Mouse (Mus musculus) midbrain, embryonic 16.5 days (tissue): ENCODE data around the gene Rab11fip3. TPM values are rescaled to one million over a fixed set of nuclear protein-coding genes. Genes with fewer than 3 reads are reported as not detected.

Experiments used
- ATAC-seq: fragments of 200-750 bp; cut with Nextera tagmentation; 2 replicates; pipeline ENCODE4 v1.8.0; 2017; ENCODE audit warnings: moderate TSS enrichment
- H3K27ac ChIP-seq: fragments of 300-500 bp; sonication (generic); 2 replicates; pipeline ENCODE4 v1.5.1; 2014; ENCODE audit warnings: mild to moderate bottlenecking, low read length, mixed read lengths
- H3K27me3 ChIP-seq: fragments of 300-500 bp; sonication (generic); 2 replicates; pipeline ENCODE4 v1.6.1; 2014; ENCODE audit warnings: low read depth, low read length, mixed read lengths; ENCODE audit not compliant: control insufficient read depth, insufficient read depth
- H3K36me3 ChIP-seq: fragments of 300-500 bp; sonication (generic); 2 replicates; pipeline ENCODE4 v1.6.1; 2014; ENCODE audit warnings: mild to moderate bottlenecking, low read length, moderate library complexity, mixed read lengths; ENCODE audit not compliant: control insufficient read depth, insufficient read depth
- H3K4me1 ChIP-seq: fragments of 300-500 bp; sonication (generic); 2 replicates; pipeline ENCODE4 v1.6.1; 2014; ENCODE audit warnings: mild to moderate bottlenecking, low read length, mixed read lengths; ENCODE audit not compliant: control insufficient read depth, insufficient read depth
- H3K4me2 ChIP-seq: fragments of 300-500 bp; sonication (generic); 2 replicates; pipeline ENCODE4 v1.6.1; 2014; ENCODE audit warnings: mild to moderate bottlenecking, low read length, mixed read lengths
- H3K4me3 ChIP-seq: fragments of 300-500 bp; sonication (generic); 2 replicates; pipeline ENCODE4 v1.5.1; 2014; ENCODE audit warnings: low read depth, mild to moderate bottlenecking, low read length, moderate library complexity, mixed read lengths
- H3K9ac ChIP-seq: fragments of 300-500 bp; sonication (generic); 2 replicates; pipeline ENCODE4 v1.6.1; 2014; ENCODE audit warnings: low read depth, low read length, mixed read lengths
- H3K9me3 ChIP-seq: fragments of 300-500 bp; sonication (generic); replicated peaks from 2 replicates; pipeline ENCODE4 v1.6.1; 2014; ENCODE audit warnings: mild to moderate bottlenecking, low read length, mixed read lengths; ENCODE audit not compliant: control insufficient read depth, poor library complexity, severe bottlenecking
- WGBS: fragments of 180-500 bp; shearing (Covaris S2); extraction: QIAGEN DNeasy Blood & Tissue Kit; methylation state at CpG from one replicate; pipeline ENCODE4 v1.1.7; 2014; 5-methylcytosine and 5-hydroxymethylcytosine counted together
- polyA plus RNA-seq: library from polyadenylated mRNA; unstranded; fragments of >200 nt; fragmentation: Nextera tagmentation; extraction: Ambion mirVana; gene quantifications from 2 replicates; pipeline ENCODE4 v1.2.1, GENCODE M21; 2015

The Rab11fip3 gene
- polyA plus RNA-seq, 1 experiment from 2014 or later, result 25.8 TPM

DNA sequence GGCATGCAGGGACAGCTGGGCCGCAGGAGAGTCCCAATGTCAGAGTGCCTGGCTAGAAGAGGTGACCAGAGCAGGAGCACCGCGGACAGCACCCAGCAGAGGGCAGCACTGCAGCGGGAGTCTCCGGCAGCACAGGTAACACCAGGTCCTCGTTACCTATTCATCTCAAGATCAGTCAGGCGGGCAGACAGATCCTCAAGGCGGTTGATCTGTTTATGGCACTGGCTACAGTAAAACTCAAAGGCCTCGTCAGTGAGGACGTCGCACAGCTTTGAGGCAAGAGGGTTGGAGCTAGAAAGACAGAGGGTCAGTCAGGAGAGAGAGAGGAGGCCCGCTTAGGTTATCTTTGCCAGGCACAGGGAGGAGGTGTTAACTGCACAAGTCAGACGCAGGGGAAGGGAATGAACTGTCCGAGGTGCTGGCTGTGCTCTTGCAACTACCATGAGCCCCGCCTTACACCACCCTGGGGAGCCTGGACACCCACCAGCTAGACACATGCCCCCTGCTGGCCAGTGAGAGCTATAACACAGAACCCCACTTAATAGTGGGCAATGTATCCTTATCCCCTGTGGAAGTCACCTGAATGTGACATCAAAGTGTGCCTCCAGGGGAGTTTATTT lies 57.4 kb downstream of the Rab11fip3 start:
- ATAC-seq, result peak; percentile 36; the same call in 1 of the 2 replicates
- H3K36me3 ChIP-seq, result peaks cover 18% of the 10 kb centered on the region
- no peaks in the 10 kb centered on the region for H3K27me3 ChIP-seq
- H3K9ac ChIP-seq, result no peak overlapping the region
- H3K4me2 ChIP-seq, result no peak overlapping the region
- no peak overlapping the region for H3K27ac ChIP-seq
- WGBS, result 11% methylated on average over 15 of the region's 15 CpGs
- no peaks in the 10 kb centered on the region for H3K4me1 ChIP-seq
- H3K4me3 ChIP-seq, result no peak overlapping the region
- no peaks in the 10 kb centered on the region for H3K9me3 ChIP-seq

DNA sequence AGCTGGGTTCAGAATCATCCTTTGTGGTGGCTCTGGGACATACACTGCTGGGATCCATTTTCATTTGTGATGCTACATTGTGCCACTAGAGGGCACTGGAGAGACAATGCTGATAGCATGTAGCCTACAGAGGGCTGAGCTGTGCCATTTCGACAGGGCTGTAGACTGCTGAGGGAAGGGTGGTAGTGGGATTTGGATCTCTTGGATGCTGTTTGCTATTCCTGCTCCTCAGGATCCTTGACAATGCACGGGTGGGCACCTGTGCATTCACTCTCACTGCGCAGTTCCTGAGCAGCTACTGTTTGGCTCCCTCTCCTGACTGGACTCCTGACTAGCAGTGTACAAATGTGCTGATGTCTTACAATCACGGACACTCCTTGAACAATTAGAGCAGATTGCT lies 59.8 kb downstream of the Rab11fip3 start:
- ATAC-seq, result peak; percentile 89
- Histone ChIP-seq H3K27ac (peak overlapping the region; percentile 48; the same call in 1 of the 2 replicates), H3K36me3 (peaks cover 15% of the 10 kb centered on the region), H3K9ac (no peak overlapping the region), H3K4me1 (no peaks in the 10 kb centered on the region), H3K27me3 (no peaks in the 10 kb centered on the region), H3K4me3 (no peak overlapping the region), H3K9me3 (no peaks in the 10 kb centered on the region), H3K4me2 (no peak overlapping the region)
- WGBS, result 25% methylated on average over 4 of the region's 4 CpGs

DNA sequence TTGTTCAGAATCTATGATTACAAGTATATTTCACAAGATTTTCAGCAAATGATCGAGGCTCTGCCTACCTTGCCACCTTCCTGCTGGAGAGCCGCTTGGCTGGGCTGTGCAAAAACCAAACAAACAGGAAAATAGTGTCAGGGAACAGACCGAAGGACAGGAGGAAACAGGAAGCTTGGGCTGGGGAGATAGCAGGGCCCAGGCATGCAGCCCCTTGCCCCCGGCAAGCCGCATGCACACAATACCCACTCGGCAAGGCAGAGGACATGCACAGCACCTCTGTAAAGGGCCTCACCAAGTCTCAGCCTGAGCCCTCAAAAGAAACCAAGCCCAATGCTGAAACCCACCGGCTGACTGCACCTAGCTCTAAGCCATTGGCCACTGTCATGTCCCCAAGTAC lies 60.6 kb downstream of the Rab11fip3 start:
- H3K27ac ChIP-seq, result no peak overlapping the region
- no peak overlapping the region for H3K9ac ChIP-seq
- no peak overlapping the region for H3K4me2 ChIP-seq
- H3K27me3 ChIP-seq, result no peaks in the 10 kb centered on the region
- no peaks in the 10 kb centered on the region for H3K9me3 ChIP-seq
- H3K4me1 ChIP-seq, result no peaks in the 10 kb centered on the region
- no peak overlapping the region for H3K4me3 ChIP-seq
- WGBS, result 93% methylated on average over 7 of the region's 7 CpGs
- ATAC-seq, result no peak
- peaks cover 14% of the 10 kb centered on the region for H3K36me3 ChIP-seq

DNA sequence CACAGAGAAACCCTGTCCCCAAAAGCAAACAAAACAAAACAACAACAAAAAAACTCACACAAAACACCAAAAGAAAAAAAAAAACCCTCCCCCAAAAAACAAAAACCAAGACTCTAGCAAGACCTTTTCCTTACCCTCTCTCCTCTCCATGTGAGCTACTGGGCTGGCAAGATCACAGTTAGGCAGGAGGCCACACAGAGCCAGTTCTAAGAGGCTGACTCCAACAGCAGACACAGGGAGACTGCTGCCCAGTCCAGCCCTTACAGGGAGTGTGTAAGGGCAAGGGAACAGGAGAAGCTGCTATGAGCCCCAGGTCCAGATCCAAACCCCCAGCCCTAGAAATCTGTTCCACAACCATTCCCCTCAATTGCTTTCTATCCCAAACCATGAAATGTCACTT lies 61.0 kb downstream of the Rab11fip3 start:
- H3K36me3 ChIP-seq, result peaks cover 9% of the 10 kb centered on the region; the same call in 1 of the 2 replicates
- no peak overlapping the region for H3K4me2 ChIP-seq
- H3K9ac ChIP-seq, result no peak overlapping the region
- no peak overlapping the region for H3K4me3 ChIP-seq
- H3K27ac ChIP-seq, result no peak overlapping the region
- ATAC-seq, result no peak
- H3K4me1 ChIP-seq, result no peaks in the 10 kb centered on the region
- H3K27me3 ChIP-seq, result no peaks in the 10 kb centered on the region
- no peaks in the 10 kb centered on the region for H3K9me3 ChIP-seq

DNA sequence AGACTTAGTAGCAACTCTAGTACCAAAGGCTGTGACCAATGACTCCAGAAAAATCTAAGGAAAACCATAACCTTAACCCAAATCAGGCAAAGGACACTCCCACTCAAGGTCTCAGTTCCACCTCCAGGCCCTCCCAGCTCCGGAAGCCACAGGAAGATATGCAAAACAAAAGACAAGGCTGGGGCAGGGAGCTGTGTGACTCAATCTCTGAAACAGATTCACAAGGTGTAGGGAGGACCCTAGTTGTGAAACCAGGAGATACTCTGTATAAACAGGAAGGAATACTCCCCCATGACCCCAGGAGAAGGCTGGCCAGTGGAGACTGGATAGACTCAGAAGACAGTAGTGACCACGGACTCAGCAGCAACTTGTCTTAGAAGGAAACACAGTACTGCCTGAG lies 61.7 kb downstream of the Rab11fip3 start:
- Histone ChIP-seq H3K4me3 (no peak overlapping the region), H3K9ac (no peak overlapping the region), H3K4me1 (no peaks in the 10 kb centered on the region), H3K27me3 (no peaks in the 10 kb centered on the region), H3K9me3 (no peaks in the 10 kb centered on the region), H3K36me3 (peaks cover 14% of the 10 kb centered on the region), H3K4me2 (no peak overlapping the region), H3K27ac (no peak overlapping the region)
- no peak for ATAC-seq
- WGBS, result 77% methylated on average over 2 of the region's 2 CpGs

DNA sequence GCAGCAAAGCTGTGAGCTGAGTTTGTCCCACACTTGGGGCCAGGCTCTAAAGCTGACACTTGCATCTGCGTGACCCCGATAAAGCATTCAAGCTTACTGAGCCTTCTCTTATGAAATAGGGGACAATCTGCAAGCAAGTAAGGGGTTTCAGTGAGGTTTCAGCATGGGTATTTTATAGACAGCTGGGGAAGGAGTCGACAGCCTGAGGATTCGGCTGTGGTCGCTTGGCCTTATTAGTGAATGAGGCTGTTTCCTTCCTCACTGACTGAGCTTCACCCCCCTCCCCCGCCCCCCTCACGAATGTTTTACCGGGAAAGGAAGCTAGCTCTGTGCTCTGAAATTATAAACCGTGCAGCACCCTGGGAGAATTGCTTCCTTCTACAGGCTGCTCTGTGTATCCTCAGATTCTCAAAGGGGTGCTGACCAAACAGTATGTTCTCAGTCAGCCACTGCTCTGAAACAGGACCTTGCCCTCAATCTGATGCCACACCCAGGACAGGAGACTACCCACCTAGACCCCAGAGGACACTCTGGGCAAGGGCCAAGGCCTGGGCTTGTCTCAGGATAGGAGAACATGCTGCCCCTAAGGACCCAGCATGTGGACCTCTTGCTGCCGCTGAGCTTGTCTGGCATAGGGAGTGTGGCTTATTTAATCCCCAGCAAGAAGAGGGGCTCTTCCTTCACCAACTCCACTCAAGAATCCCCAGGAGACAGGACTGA lies 63.5 kb downstream of the Rab11fip3 start:
- Histone ChIP-seq H3K4me3 (no peak overlapping the region), H3K27ac (no peak overlapping the region), H3K9me3 (no peaks in the 10 kb centered on the region), H3K4me1 (no peaks in the 10 kb centered on the region), H3K9ac (no peak overlapping the region), H3K4me2 (no peak overlapping the region), H3K27me3 (no peaks in the 10 kb centered on the region), H3K36me3 (peaks cover 23% of the 10 kb centered on the region)
- WGBS, result 86% methylated on average over 10 of the region's 10 CpGs
- no peak for ATAC-seq

DNA sequence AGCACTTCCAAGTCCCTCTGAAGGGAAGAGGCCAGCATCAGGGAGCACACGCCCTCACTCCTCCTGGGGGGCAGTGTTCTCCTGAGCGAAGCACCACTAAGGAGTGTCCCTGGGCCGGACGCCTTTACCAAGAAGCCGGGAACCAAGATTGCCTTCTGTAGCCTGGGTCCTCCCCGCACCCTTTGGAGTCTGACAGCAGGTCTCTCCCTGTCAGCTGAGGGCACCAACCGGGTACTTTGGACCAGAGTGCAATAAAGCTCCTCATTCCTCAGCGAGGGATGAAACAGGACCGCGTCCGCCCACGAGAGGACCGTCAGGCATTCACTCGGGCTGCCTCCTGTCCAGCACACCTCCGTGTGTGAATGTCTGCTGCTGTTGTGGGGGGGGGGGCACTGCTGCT lies 64.6 kb downstream of the Rab11fip3 start:
- Histone ChIP-seq H3K9ac (no peak overlapping the region), H3K27me3 (no peaks in the 10 kb centered on the region)

DNA sequence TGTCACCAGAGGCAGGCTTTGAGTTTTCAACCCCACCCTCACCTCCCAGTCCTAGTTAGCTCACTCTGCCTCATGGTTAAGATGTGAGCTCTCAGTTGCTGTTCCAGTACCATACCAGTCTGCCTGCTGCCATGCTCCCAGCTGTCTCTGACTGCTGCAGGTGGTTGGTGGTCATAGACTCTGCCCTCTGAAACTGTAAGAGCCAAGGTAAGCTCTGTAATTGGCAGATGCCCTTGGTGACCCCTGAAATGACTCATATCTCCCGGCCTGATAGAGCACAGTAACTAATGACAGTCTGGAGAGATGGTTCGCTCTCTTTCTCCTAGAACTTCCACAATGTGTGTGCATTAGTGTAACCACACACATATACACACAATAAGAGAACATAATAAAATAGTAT lies 65.5 kb downstream of the Rab11fip3 start:
- ATAC-seq, result no peak
- Histone ChIP-seq H3K4me3 (no peak overlapping the region), H3K9ac (no peak overlapping the region), H3K4me1 (no peaks in the 10 kb centered on the region), H3K36me3 (peaks cover 26% of the 10 kb centered on the region), H3K27me3 (no peaks in the 10 kb centered on the region), H3K9me3 (no peaks in the 10 kb centered on the region), H3K4me2 (no peak overlapping the region), H3K27ac (no peak overlapping the region)
- 99% methylated on average over 2 of the region's 2 CpGs for WGBS

More for the DNA sequence above, 64.6 kb downstream of the Rab11fip3 start:
- no peak overlapping the region for H3K27ac ChIP-seq
- H3K9me3 ChIP-seq, result no peaks in the 10 kb centered on the region
- H3K4me2 ChIP-seq, result no peak overlapping the region
- no peak for ATAC-seq
- H3K4me3 ChIP-seq, result no peak overlapping the region
- WGBS, result 93% methylated on average over 15 of the region's 15 CpGs
- peaks cover 26% of the 10 kb centered on the region for H3K36me3 ChIP-seq
- H3K4me1 ChIP-seq, result no peaks in the 10 kb centered on the region

GRCm38 (mm10) chr17:25998425-25998824 lies 70.9 kb downstream of the Rab11fip3 start:
- Histone ChIP-seq H3K36me3 (peaks cover 30% of the 10 kb centered on the region), H3K27me3 (no peaks in the 10 kb centered on the region), H3K9me3 (no peaks in the 10 kb centered on the region), H3K9ac (no peak overlapping the region), H3K27ac (no peak overlapping the region), H3K4me3 (no peak overlapping the region), H3K4me2 (no peak overlapping the region), H3K4me1 (no peaks in the 10 kb centered on the region)
- 93% methylated on average over 11 of the region's 11 CpGs for WGBS
- ATAC-seq, result no peak
